Mouse (Mus musculus): ENCODE data around the gene Tradd.

GRCm38 (mm10) chr8:105264024-105264982 is at the start of gene Tradd, which contains the start of gene Fbxl8:
- TF ChIP-seq CTCF (conservative IDR thresholded peaks at IDR 0.05; ENCODE audit: low read length) = 0 out of 2 replicates have a peak, but pooled peaks have one; percentile 15
- TF ChIP-seq POU5F1 (IDR thresholded peaks at IDR 0.05; ENCODE audit: borderline replicate concordance, low read length) = no peak
